Mouse (Mus musculus) spleen, adult 2 months (tissue): ENCODE measurements at regions not wholly inside any gene's neighbourhood (a gene's known extent, or its start where the extent isn't known, plus 50 kb on each side); places are given as distances from the start of the nearest gene placed in this dataset.

Experiments
- CTCF ChIP-seq: fragments of 200-500 bp; IDR thresholded peaks from 2 replicates; pipeline ENCODE4 v1.5.1; 2011; ENCODE audit warnings: mild to moderate bottlenecking, inconsistent platforms; ENCODE audit not compliant: insufficient read depth, insufficient read length, insufficient replicate concordance; ENCODE audit errors: extremely low read depth
- POLR2A ChIP-seq: fragments of 200-500 bp; IDR thresholded peaks from 2 replicates; pipeline ENCODE4 v1.6.1; 2011; ENCODE audit warnings: low read depth, low read length, inconsistent platforms

DNA sequence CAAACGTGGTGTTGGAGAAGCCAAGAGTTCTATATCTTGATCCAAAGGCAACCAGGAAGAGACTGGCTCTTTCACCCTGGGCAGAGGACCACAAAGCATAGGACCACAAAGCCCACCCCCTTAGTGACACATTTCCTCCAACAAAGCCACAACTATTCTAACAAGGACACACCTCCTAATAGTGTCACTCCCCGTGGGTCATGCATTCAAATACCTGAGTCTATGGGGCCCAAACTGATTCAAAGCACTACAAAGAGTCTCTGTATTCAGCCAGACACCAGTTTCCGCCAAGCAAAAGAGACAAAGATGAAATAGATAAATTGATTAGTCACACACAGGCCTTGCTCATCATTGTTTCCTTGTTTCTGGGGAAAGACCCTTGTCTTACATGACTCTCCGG, 72.1 kb downstream of the Vcpkmt start:
- TF ChIP-seq CTCF (no peak), POLR2A (no peak)
